Mouse (Mus musculus) stomach, embryonic 15.5 days (tissue): ENCODE measurements around the gene Chst15. TPM values are rescaled to one million over a fixed set of nuclear protein-coding genes. Genes with fewer than 3 reads are reported as not detected.
A peak's percentile ranks its signal among the peaks of the same experiment; 100 is the strongest.

Source experiments
- ATAC-seq: fragments of 200-750 bp; cut with Nextera tagmentation; 2 replicates; pipeline ENCODE4 v1.8.0; 2017; ENCODE audit warnings: low read depth, moderate number of reproducible peaks, moderate TSS enrichment; ENCODE audit not compliant: insufficient read depth, low FRiP score
- H3K27ac ChIP-seq: fragments of 300-500 bp; sonication (generic); 2 replicates; pipeline ENCODE4 v1.5.1; 2015; ENCODE audit warnings: mild to moderate bottlenecking, inconsistent platforms
- H3K27me3 ChIP-seq: fragments of 300-500 bp; sonication (generic); replicated peaks from 2 replicates; pipeline ENCODE4 v1.6.1; 2015; ENCODE audit warnings: inconsistent platforms
- H3K36me3 ChIP-seq: fragments of 300-500 bp; sonication (generic); 2 replicates; pipeline ENCODE4 v1.6.1; 2015; ENCODE audit warnings: inconsistent platforms
- H3K4me1 ChIP-seq: fragments of 300-500 bp; sonication (generic); 2 replicates; pipeline ENCODE4 v1.6.1; 2015; ENCODE audit warnings: inconsistent platforms
- H3K4me2 ChIP-seq: fragments of 300-500 bp; sonication (generic); 2 replicates; pipeline ENCODE4 v1.6.1; 2015; ENCODE audit warnings: mild to moderate bottlenecking, inconsistent platforms
- H3K4me3 ChIP-seq: fragments of 300-500 bp; sonication (generic); replicated peaks from 2 replicates; pipeline ENCODE4 v1.5.1; 2015; ENCODE audit warnings: inconsistent platforms
- H3K9ac ChIP-seq: fragments of 300-500 bp; sonication (generic); 2 replicates; pipeline ENCODE4 v1.6.1; 2015; ENCODE audit warnings: inconsistent platforms
- H3K9me3 ChIP-seq: fragments of 300-500 bp; sonication (generic); 2 replicates; pipeline ENCODE4 v1.6.1; 2016; ENCODE audit warnings: inconsistent platforms
- WGBS: fragments of 180-500 bp; shearing (Covaris S2); methylation state at CpG from one replicate; pipeline ENCODE4 v1.1.7; 2015; 5-methylcytosine and 5-hydroxymethylcytosine counted together
- polyA plus RNA-seq: library from polyadenylated mRNA; unstranded; fragments of >200 nt; fragmentation: Nextera tagmentation; extraction: Ambion mirVana; gene quantifications from 2 replicates; pipeline ENCODE4 v1.2.1, GENCODE M21; 2015

Chst15 gene
- polyA plus RNA-seq, 1 experiment from 2014 or later: 26.1 TPM

DNA sequence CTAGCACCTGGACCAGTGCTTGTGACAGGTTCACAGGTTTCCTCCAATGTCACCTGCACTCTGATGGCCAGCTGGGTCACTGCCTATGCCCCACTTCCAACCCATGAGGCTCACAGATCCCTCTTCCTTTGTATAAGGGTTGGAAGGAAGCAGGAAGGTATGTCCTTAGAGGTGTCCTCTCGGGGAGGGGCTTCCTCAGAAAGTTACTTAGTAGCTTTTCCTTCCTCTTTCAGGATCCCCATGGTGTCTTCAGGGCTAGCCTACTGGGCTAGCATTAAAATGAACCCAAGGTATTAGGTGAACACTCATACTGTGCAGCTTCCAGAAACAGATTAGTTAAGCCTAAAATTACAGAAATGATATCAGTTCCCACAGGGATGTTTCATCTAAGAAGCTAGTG lies 16.1 kb upstream of the Chst15 start:
- no peaks in the 10 kb centered on the region for H3K9me3 ChIP-seq

DNA sequence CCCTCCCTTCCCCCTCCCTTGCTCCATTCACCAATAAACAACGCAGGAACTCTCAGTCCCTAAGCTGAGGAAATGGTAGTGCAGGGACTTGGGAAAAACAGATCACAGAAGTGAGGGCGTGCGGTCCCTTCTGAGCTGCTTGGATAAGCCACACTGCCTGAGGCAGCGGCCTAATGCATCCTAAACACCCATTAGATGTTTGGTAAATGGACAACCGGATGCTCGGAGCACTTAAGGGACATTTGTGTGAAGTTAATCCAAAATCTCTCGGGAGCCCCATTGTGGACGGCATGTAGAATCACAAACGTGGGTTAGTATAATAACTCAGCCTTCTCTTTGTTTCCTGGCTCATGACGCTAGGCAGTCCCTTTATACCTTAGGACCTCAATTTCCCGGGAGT lies 15.1 kb upstream of the Chst15 start:
- 46% methylated on average over 11 of the region's 11 CpGs for WGBS
- Histone ChIP-seq H3K9me3 (no peaks in the 10 kb centered on the region), H3K9ac (no peak overlapping the region), H3K4me1 (0 out of 2 replicates have a peak, but pooled peaks cover 4% of the 10 kb centered on the region), H3K4me2 (no peak overlapping the region), H3K36me3 (no peaks in the 10 kb centered on the region), H3K27ac (no peak overlapping the region), H3K4me3 (no peak overlapping the region), H3K27me3 (no peaks in the 10 kb centered on the region)
- no peak for ATAC-seq

More for the DNA sequence above, 16.1 kb upstream of the Chst15 start:
- 0 out of 2 replicates have a peak, but pooled peaks cover 4% of the 10 kb centered on the region for H3K4me1 ChIP-seq
- no peak overlapping the region for H3K4me3 ChIP-seq
- ATAC-seq: no peak
- H3K27ac ChIP-seq: no peak overlapping the region
- H3K4me2 ChIP-seq: no peak overlapping the region
- H3K36me3 ChIP-seq: no peaks in the 10 kb centered on the region
- H3K9ac ChIP-seq: no peak overlapping the region
- 65% methylated on average over 1 of the region's 1 CpGs for WGBS
- no peaks in the 10 kb centered on the region for H3K27me3 ChIP-seq

DNA sequence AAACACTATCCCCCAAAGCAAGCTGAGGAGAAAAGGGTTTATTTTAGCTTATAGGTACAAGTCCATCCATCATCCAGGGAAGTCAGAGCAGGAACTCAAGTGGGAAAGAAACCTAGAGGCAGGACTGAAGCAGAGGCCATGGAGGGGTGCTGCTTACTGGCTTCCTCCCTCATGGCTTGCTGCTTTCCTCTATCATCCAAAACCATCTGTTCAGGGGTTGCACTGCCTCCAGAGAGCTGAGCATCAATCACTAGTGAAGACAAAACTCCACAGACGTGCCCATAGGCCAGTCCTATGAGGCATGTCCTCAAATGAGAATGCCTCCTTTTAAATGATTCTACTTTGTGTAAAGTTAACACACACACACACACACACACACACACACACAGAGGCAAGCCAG lies 13.2 kb upstream of the Chst15 start:
- H3K27me3 ChIP-seq: no peaks in the 10 kb centered on the region
- 61% methylated on average over 1 of the region's 1 CpGs for WGBS

DNA sequence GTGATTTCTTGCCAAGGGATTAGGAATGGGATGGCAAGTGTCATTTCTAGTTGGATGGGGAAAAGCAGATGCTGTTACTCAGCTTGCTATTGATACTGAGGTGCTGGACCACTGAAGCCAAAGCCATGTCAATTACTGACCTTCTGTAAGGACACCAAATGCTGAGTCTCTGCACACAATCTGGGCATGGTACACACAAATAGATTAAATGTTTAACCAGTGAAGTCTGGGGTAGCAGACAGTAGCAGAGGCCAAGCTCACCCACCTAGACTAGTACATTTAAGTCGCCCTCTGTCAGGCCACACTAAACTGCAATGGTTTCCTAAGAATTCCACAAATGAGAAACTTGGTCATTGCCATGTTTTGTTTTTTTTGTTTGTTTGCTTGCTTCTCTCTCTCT lies 11.6 kb upstream of the Chst15 start:
- Histone ChIP-seq H3K27me3 (no peaks in the 10 kb centered on the region), H3K4me3 (no peak overlapping the region), H3K9ac (no peak overlapping the region), H3K4me1 (0 out of 2 replicates have a peak, but pooled peaks cover under 1% of the 10 kb centered on the region), H3K36me3 (no peaks in the 10 kb centered on the region), H3K9me3 (no peaks in the 10 kb centered on the region), H3K27ac (no peak overlapping the region), H3K4me2 (no peak overlapping the region)
- ATAC-seq: no peak
- WGBS: 93% methylated on average over 1 of the region's 1 CpGs

More for the DNA sequence above, 13.2 kb upstream of the Chst15 start:
- Histone ChIP-seq H3K4me3 (no peak overlapping the region), H3K36me3 (no peaks in the 10 kb centered on the region), H3K4me1 (no peaks in the 10 kb centered on the region), H3K9me3 (no peaks in the 10 kb centered on the region), H3K27ac (no peak overlapping the region), H3K4me2 (no peak overlapping the region), H3K9ac (no peak overlapping the region)
- no peak for ATAC-seq

DNA sequence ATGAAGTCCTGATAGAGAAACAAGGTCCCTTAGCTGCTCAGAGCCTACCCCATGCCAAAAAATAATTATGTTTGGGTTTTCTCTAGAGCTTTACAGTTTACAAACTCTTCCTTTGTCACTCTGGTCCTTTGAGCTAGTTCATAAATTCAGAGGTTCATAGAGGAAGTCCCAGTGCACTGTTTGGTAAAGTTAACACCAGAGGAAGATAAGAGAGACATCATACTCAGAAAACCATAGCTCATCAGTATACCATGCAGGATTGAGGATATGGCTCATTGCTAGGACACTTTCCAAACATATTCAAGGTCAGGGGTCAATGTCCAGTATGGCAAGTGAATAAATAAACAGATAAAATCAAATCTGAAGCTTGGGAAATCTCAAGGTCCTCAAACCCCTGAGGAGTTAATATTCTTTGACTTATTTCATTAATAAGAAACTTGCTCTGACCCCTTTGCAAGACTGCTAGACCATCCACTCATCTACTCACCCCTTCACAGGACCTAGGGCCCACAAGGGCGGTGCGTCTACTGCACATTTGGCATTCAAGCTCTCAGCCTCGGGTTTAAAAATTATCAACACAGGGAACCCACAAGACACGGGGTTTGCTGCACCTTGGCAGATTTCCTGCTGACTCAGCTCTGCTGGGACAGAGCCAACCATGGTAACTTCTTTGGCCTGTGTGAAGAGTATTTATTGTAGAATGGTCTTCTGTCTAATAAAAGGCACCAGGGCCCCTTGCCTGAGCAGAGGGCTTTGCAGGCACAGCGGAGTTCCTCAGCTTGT lies 8.7 kb upstream of the Chst15 start:
- Histone ChIP-seq H3K4me1 (0 out of 2 replicates have a peak, but pooled peaks cover 5% of the 10 kb centered on the region), H3K27ac (peak overlapping the region; percentile 37; the same call in 1 of the 2 replicates), H3K27me3 (no peaks in the 10 kb centered on the region), H3K4me2 (no peak overlapping the region), H3K4me3 (no peak overlapping the region), H3K9me3 (no peaks in the 10 kb centered on the region), H3K36me3 (no peaks in the 10 kb centered on the region), H3K9ac (no peak overlapping the region)
- peak; percentile 48 for ATAC-seq
- 20% methylated on average over 5 of the region's 5 CpGs for WGBS

DNA sequence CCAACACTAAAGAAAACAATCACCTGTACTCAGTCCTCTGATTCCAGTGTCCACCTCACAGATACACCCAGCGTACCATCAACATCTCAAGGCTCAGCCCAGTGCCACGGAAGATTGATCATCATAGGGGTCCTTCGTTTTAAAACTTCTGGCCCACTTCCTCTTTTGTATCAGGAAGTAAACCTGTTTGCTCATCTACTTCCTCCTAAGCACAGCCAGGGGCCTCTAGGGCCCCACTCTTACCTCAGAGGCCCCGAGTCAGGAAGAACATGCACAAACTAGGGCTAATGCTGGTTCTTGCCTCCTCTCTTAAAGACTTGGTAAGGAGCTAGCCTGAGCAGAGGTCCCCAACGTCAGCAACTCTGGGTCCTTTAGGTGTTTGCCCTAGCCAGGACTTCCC lies 6.4 kb upstream of the Chst15 start:
- no peak overlapping the region for H3K4me3 ChIP-seq
- 0 out of 2 replicates have a peak, but pooled peaks cover 5% of the 10 kb centered on the region for H3K4me1 ChIP-seq
- no peaks in the 10 kb centered on the region for H3K27me3 ChIP-seq
- H3K9ac ChIP-seq: no peak overlapping the region
- peak overlapping the region; percentile 57 for H3K27ac ChIP-seq
- H3K9me3 ChIP-seq: no peaks in the 10 kb centered on the region
- H3K36me3 ChIP-seq: no peaks in the 10 kb centered on the region
- ATAC-seq: no peak
- no peak overlapping the region for H3K4me2 ChIP-seq
- 70% methylated on average over 5 of the region's 5 CpGs for WGBS

DNA sequence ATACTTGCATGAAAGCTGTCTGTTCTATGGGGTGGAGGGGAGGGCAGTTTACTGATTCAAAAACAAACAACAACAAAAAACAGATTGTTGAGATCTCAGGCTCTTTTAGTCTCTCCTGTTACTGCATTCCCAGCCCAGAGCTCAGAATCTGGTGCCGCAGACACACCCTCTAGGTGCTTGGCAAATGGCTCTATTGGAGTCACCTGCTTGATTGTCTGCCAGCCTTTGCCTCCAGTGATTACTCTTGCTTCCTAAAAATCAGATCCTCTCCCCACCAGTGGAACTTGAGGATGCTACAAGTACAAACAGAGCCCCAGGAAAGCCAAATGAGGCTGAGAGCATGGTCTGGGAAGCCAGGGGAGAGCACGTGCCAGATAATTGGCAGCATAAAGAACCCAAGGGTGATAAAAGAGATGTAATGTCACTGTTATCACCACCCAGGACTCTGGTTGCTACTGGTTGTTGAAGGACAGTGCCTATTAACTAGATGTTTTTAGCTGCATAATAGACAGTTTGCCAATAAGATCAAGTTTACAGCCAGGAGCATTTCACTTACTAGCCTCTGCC lies 4.4 kb upstream of the Chst15 start:
- ATAC-seq: no peak
- no peak overlapping the region for H3K9ac ChIP-seq
- WGBS: 83% methylated on average over 2 of the region's 2 CpGs

DNA sequence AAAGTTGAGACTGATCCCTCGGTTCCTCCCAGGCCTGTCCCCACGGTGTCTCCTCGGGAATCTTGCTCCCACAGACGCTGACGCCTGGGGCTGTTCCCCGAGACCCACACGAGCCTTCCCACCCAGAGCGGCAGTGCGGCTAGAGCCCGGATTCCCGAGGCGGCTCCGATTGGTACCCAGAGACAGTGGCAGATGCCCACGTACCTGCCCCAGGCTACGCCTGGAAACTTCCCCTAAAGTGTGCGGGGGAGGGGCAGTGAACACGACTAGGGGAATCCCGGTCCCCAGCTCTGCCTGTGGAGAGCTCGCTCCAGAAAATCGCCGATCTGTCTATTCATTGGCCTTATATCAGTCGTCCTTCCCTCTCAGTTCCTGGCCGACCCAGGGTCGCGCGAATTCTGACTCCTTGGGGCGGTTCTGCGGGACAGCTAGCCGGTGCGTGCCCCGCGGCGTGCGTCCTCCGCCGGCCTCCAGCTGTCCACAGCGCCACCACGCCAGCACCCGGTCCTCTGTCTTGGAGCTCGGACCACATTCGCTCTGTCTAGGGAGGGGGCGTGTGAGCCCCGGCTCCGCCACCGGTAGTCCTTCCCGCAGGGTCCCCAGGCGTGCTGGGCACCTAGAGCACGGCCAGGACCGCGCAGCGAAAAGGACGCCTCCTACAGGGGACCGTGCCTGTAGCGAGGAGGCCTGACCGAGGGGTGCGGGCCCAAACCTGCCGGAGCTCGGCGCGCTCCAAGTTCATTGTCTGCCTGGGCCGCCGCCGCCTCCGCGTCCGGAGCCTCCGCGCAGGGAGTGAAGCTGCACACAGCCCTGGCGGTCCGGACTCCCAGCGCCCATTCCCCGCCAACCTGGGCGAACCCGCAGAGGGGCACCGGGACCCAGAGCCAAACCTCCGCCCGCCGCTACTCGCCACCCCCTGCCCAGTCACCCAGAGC lies 660 bp downstream of the Chst15 start:
- peak overlapping the region; percentile 93 for H3K4me2 ChIP-seq
- H3K9ac ChIP-seq: peak overlapping the region; percentile 77
- peak overlapping the region; percentile 82 for H3K4me3 ChIP-seq
- H3K27me3 ChIP-seq: no peaks in the 10 kb centered on the region
- under 1% methylated on average over 73 of the region's 79 CpGs for WGBS
- no peaks in the 10 kb centered on the region for H3K9me3 ChIP-seq
- peaks cover 23% of the 10 kb centered on the region for H3K4me1 ChIP-seq
- no peaks in the 10 kb centered on the region for H3K36me3 ChIP-seq
- peak; percentile 59 for ATAC-seq
- peak overlapping the region; percentile 92 for H3K27ac ChIP-seq

More for the DNA sequence above, 4.4 kb upstream of the Chst15 start:
- Histone ChIP-seq H3K4me1 (0 out of 2 replicates have a peak, but pooled peaks cover 5% of the 10 kb centered on the region), H3K27ac (no peak overlapping the region), H3K27me3 (no peaks in the 10 kb centered on the region), H3K4me2 (no peak overlapping the region), H3K9me3 (no peaks in the 10 kb centered on the region), H3K4me3 (no peak overlapping the region), H3K36me3 (no peaks in the 10 kb centered on the region)

DNA sequence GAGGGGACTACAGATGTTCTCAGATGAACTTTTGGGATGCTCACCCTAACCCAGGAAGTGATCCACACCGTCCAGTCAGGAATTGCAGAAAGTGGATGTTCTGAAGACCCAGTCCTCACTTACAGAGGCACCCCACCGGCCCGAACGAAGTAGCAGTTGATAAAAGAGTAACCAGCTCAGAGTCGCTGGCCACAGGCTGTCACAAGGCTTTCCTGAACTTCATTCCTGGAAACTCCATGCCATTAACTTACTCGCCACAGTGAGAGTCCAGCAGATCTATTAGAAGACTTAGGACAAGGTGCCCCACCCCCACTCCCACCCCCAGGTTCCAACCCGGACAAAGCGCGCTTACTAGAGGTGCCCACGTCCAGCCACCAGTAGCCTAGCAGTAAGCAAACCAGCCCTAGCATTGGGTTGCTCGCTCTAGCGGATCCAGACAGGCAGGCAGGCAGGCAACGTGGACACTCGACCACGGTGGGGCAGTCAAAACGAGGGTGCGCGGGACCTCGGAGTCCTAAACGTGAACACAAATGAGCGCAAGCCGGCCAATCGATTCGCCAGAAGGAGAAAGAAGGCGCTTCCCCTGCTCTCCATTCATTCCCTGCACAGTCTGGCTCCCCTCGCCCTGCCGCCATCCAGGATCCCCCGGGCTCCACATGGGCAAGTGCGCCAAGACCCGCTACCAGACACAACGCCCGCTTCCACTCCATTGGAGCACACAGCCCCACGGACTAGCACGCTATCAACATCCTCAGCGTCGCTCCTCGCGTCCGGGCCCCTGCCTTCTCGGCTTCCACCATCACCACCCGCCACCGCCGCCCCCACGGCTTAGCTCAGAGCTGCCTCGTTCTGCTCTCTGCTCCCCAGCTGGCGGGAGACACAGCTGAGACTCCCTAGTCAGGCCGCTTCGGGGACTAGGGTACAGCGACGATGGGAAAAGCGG lies 1.6 kb downstream of the Chst15 start:
- 2% methylated on average over 50 of the region's 51 CpGs for WGBS
- H3K27ac ChIP-seq: peak overlapping the region; percentile 92
- peak; percentile 61; the same call in 1 of the 2 replicates for ATAC-seq
- H3K36me3 ChIP-seq: no peaks in the 10 kb centered on the region
- no peaks in the 10 kb centered on the region for H3K9me3 ChIP-seq
- peaks cover 29% of the 10 kb centered on the region for H3K4me1 ChIP-seq
- H3K9ac ChIP-seq: peak overlapping the region; percentile 77
- H3K4me3 ChIP-seq: peak overlapping the region; percentile 82
- H3K27me3 ChIP-seq: no peaks in the 10 kb centered on the region
- peak overlapping the region; percentile 93 for H3K4me2 ChIP-seq

DNA sequence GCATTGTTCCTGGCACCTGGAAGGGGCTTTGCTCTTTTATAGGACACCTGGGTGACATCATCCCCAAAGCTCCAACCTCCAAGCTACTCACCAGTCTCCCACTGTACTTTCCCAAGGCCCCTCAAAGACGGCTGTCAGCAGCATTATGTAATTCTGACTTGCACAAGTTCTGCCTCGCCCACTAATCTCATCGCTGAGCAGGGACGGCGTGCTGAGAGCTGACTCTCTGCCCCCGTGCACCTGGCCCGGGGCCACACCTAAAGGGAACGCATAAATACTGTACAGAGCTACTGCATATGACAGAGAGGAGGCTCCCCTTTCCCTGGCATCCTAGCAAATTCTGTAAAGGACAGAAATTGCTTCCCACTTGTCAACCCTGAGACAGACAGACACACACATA lies 4.6 kb downstream of the Chst15 start:
- Histone ChIP-seq H3K4me2 (no peak overlapping the region), H3K27ac (no peak overlapping the region)

More for the DNA sequence above, 4.6 kb downstream of the Chst15 start:
- WGBS: 35% methylated on average over 8 of the region's 8 CpGs
- H3K9me3 ChIP-seq: no peaks in the 10 kb centered on the region
- no peaks in the 10 kb centered on the region for H3K27me3 ChIP-seq
- H3K9ac ChIP-seq: no peak overlapping the region
- peaks cover 44% of the 10 kb centered on the region for H3K4me1 ChIP-seq
- H3K4me3 ChIP-seq: no peak overlapping the region
- no peaks in the 10 kb centered on the region for H3K36me3 ChIP-seq
- ATAC-seq: no peak
